Mouse (Mus musculus) splenic B cell, adult 2 months (primary cell): ENCODE data around the gene Synpr.
"Not testable (repeated sequence)": the region's sequence is repeated elsewhere in the genome, so short reads cannot be mapped to it uniquely, and the experiment has no call there.

Source experiments
- DNase-seq: peaks from one replicate; pipeline ENCODE4 v3.0.0-alpha.2; 2011; ENCODE audit warnings: low read depth, low spot score
- H3K27me3 ChIP-seq: 2 replicates; pipeline ENCODE4 v1.6.1; 2012; ENCODE audit warnings: mild to moderate bottlenecking, low read length, moderate library complexity, mixed read lengths; ENCODE audit not compliant: control insufficient read depth, poor library complexity, insufficient read depth, severe bottlenecking
- H3K36me3 ChIP-seq: 2 replicates; pipeline ENCODE4 v1.6.1; 2012; ENCODE audit warnings: mild to moderate bottlenecking, low read length, moderate library complexity, mixed read lengths; ENCODE audit not compliant: control insufficient read depth, poor library complexity, insufficient read depth, severe bottlenecking

The Synpr gene

GRCm38 (mm10) chr14:13284091-13284844 is at the start of gene Synpr:
TSS of gene Synpr (plus strand) at chr14:13284780.
- Histone ChIP-seq H3K27me3 (no peaks in the 10 kb centered on the region), H3K36me3 (no peaks in the 10 kb centered on the region)
- no peak for DNase-seq

DNA sequence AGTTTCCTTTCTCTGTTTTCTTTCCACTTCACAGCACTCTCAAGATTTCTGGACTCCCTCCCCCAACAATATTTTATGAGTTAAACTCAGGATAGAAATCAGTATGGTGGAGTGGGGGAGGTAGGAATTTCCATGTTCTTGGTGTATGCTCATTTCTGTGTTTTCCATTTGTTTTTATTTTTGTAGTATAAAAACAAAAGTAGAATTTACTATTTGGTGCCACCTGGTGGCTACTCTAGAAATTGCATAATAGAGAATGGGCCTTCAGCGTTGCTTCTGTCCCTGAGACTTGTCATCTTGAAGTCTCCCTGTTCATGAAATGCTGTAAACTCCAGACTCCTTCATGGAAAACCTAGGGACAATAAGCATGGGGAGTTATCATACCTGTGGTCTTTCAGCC is 47.7 kb upstream of the Synpr start:
- H3K36me3 ChIP-seq, result no peaks in the 10 kb centered on the region
- no peaks in the 10 kb centered on the region for H3K27me3 ChIP-seq
- DNase-seq, result no peak

- H3K36me3 ChIP-seq, result no peaks in the 10 kb centered on the region
- DNase-seq, result no peak
- H3K27me3 ChIP-seq, result no peaks in the 10 kb centered on the region
Measured at GRCm38 (mm10) chr14:13247431-13247830, 37.1 kb upstream of the Synpr start.

DNA sequence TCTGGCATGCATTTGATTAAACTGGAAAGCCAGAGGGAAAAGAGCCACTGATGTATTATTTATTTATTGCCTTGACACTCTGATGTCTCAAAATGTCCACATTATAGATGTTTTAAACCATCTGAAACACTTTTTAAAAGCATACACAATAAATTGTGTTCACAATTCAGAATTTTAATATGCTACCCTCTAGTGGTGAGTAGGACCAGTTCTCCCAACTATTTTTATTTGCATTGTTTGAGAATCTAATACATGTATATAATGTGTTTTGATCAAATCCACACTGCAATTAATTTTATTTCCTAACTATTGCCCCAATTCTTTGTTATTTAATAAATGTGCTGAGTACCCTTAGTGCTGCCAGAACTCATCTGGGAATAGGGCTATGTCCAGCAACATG is 35.2 kb upstream of the Synpr start:
- H3K36me3 ChIP-seq, result no peaks in the 10 kb centered on the region
- no peak for DNase-seq
- no peaks in the 10 kb centered on the region for H3K27me3 ChIP-seq

- Histone ChIP-seq H3K36me3 (no peaks in the 10 kb centered on the region), H3K27me3 (no peaks in the 10 kb centered on the region)
- DNase-seq, result no peak
Measured at GRCm38 (mm10) chr14:13252594-13252993, 32.0 kb upstream of the Synpr start.

DNA sequence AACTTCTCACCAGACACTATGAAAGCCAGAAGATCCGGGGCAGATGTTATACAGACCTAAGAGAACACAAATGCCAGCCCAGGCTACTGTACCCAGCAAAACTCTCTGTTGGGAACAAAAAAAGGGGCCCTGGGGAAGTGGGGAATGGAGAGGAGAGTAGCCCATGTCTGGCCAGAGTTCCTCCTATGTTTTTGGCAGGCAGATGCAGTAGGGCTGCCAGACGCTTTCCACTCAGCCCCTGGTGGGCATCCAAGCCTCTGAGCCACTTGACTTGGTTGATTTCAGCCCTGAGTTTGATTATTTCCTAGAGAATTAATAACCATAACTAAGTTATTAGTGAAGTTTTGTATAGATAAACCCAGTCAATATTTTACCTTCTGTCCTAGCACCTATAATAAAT is 29.8 kb upstream of the Synpr start:
- H3K36me3 ChIP-seq, DNase-seq, H3K27me3 ChIP-seq: not testable (repeated sequence)

DNA sequence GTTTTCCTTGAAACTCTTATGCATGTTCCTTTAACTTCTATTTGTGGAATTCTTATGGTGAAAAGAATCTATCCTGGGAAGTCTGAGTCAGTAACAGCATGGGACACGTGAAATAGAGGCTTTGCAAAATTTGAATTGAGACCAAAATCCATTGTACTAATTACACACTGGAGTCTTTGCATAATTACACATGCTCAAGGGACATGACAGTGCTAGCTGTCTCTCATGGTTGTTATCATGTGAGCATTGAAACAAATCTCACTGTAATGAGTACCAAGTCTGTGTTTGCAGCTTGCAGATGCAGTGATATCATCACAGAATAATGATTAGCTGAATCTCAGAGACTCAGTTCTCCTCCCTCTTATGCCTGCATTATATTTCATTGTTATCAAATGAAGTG is 22.2 kb upstream of the Synpr start:
- no peaks in the 10 kb centered on the region for H3K36me3 ChIP-seq
- H3K27me3 ChIP-seq, result no peaks in the 10 kb centered on the region
- no peak for DNase-seq

- H3K27me3 ChIP-seq, result no peaks in the 10 kb centered on the region
- DNase-seq, result no peak
- no peaks in the 10 kb centered on the region for H3K36me3 ChIP-seq
Measured at GRCm38 (mm10) chr14:13266331-13266730, 18.2 kb upstream of the Synpr start.

GRCm38 (mm10) chr14:13267181-13267580 is 17.4 kb upstream of the Synpr start:
- H3K36me3 ChIP-seq, result no peaks in the 10 kb centered on the region
- no peaks in the 10 kb centered on the region for H3K27me3 ChIP-seq
- DNase-seq, result no peak

GRCm38 (mm10) chr14:13283211-13283610 is 1.4 kb upstream of the Synpr start:
- H3K36me3 ChIP-seq, result no peaks in the 10 kb centered on the region
- DNase-seq, result no peak
- H3K27me3 ChIP-seq, result no peaks in the 10 kb centered on the region

DNA sequence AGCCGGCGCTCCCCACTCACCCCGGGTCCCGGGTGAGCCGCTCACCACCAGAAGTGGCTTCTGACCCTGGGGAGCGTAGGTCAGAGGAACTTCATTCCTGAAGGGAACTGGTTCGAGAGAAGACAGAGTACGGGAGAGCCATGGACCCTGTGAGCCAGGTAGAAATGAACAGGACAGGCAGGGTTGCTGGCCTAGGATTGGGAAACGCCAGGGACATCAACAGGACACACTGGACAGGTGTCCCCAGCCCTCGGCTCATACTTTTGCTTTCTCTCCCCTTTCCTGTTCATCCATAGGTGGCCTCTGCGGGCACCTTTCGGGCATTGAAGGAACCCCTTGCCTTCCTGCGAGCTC is 242 bp downstream of the Synpr start:
- H3K27me3 ChIP-seq, result no peaks in the 10 kb centered on the region
- no peaks in the 10 kb centered on the region for H3K36me3 ChIP-seq
- no peak for DNase-seq

- no peak for DNase-seq
- no peaks in the 10 kb centered on the region for H3K36me3 ChIP-seq
- no peaks in the 10 kb centered on the region for H3K27me3 ChIP-seq
Measured at GRCm38 (mm10) chr14:13285341-13286130, 956 bp downstream of the Synpr start.

DNA sequence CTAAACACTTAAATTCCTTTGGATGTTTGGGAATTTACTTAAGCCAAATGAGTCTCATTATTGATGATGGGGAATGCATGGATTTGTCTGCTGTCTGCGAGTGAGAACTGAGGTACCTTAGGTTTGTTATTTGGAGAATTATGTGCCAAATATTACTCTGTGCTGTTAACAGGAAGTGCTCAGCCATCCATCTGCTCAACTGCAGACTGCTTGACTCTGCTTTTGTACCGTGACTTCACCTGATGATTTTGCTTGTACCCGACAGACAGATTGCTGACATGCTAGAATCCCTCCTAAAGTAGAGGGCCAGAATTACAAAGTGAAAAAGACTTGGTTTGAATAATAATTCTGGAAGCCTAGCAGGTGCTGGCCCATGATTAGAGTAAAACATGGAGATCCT is 9.6 kb downstream of the Synpr start:
- Histone ChIP-seq H3K27me3 (no peaks in the 10 kb centered on the region), H3K36me3 (no peaks in the 10 kb centered on the region)
- no peak for DNase-seq

DNA sequence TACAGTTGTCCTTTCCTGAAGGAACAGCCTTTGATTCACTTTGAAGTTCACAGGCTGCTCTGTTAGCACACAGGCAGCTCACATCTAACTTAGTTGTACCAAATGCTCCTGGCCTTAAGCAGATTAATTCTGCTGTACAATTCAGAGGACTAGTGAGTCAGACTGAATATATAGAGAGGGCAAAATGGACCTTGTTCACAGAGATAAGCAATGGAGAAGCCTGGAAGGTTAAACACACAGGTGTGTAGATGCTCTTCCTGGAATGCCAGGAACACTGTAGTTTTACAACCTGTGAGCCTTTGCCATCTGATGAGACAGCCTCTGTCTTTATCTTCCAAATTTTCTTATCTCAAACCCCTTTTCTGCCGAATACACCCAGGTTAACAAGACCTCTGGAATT is 29.7 kb downstream of the Synpr start:
- no peak for DNase-seq
- H3K36me3 ChIP-seq, result no peaks in the 10 kb centered on the region
- no peaks in the 10 kb centered on the region for H3K27me3 ChIP-seq

- Histone ChIP-seq H3K27me3 (no peaks in the 10 kb centered on the region), H3K36me3 (no peaks in the 10 kb centered on the region)
- no peak for DNase-seq
Measured at GRCm38 (mm10) chr14:13328461-13328860, 43.9 kb downstream of the Synpr start.
